Mouse (Mus musculus): ENCODE measurements around the gene Efhc1. TPM values are rescaled to one million over a fixed set of nuclear protein-coding genes. Genes with fewer than 3 reads are reported as not detected.

The Efhc1 gene
- polyA plus RNA-seq, 1 experiment from 2014 or later: 1.9 TPM

- WGBS: 73% methylated on average over 9 of the region's 9 CpGs
- Histone ChIP-seq H3K4me2 (ENCODE audit: low read depth, low read length) (no peak overlapping the region), H3K4me3 (ENCODE audit: low read depth, low read length) (no peak overlapping the region), H3K36me3 (ENCODE audit: control insufficient read depth, insufficient read depth, low read length) (no peaks in the 10 kb centered on the region), H3K4me1 (ENCODE audit: control insufficient read depth, insufficient read depth, low read length) (no peaks in the 10 kb centered on the region), H3K27ac (ENCODE audit: low read depth, low read length) (no peak overlapping the region), H3K9ac (replicated peaks; ENCODE audit: low read depth, low read length) (no peak overlapping the region), H3K9me3 (ENCODE audit: control insufficient read depth, low read length) (no peaks in the 10 kb centered on the region), H3K27me3 (ENCODE audit: control insufficient read depth, insufficient read depth, low read length) (no peaks in the 10 kb centered on the region)
- no peak for ATAC-seq (ENCODE audit: low read depth)
Observed at GRCm38 (mm10) chr1:20974341-20975135, 23.1 kb downstream of the Efhc1 start.

- WGBS: 58% methylated on average over 1 of the region's 1 CpGs
- Histone ChIP-seq H3K27me3 (ENCODE audit: control insufficient read depth, insufficient read depth, low read length) (no peaks in the 10 kb centered on the region), H3K9me3 (ENCODE audit: control insufficient read depth, low read length) (no peaks in the 10 kb centered on the region), H3K9ac (replicated peaks; ENCODE audit: low read depth, low read length) (no peak overlapping the region), H3K4me2 (ENCODE audit: low read depth, low read length) (no peak overlapping the region), H3K4me3 (ENCODE audit: low read depth, low read length) (no peak overlapping the region), H3K36me3 (ENCODE audit: control insufficient read depth, insufficient read depth, low read length) (no peaks in the 10 kb centered on the region), H3K4me1 (ENCODE audit: control insufficient read depth, insufficient read depth, low read length) (no peaks in the 10 kb centered on the region), H3K27ac (ENCODE audit: low read depth, low read length) (no peak overlapping the region)
- no peak for ATAC-seq (ENCODE audit: low read depth)
Observed at GRCm38 (mm10) chr1:20980553-20980952, 29.1 kb downstream of the Efhc1 start.

- no peak for ATAC-seq (ENCODE audit: low read depth)
Observed at GRCm38 (mm10) chr1:20981764-20982163, 30.3 kb downstream of the Efhc1 start.

GRCm38 (mm10) chr1:20984103-20984502 lies 32.7 kb downstream of the Efhc1 start:
- Histone ChIP-seq H3K4me1 (ENCODE audit: control insufficient read depth, insufficient read depth, low read length) (no peaks in the 10 kb centered on the region), H3K4me2 (ENCODE audit: low read depth, low read length) (no peak overlapping the region), H3K9me3 (ENCODE audit: control insufficient read depth, low read length) (no peaks in the 10 kb centered on the region), H3K36me3 (ENCODE audit: control insufficient read depth, insufficient read depth, low read length) (no peaks in the 10 kb centered on the region), H3K4me3 (ENCODE audit: low read depth, low read length) (no peak overlapping the region), H3K27ac (ENCODE audit: low read depth, low read length) (no peak overlapping the region), H3K27me3 (ENCODE audit: control insufficient read depth, insufficient read depth, low read length) (no peaks in the 10 kb centered on the region), H3K9ac (replicated peaks; ENCODE audit: low read depth, low read length) (no peak overlapping the region)
- no peak for ATAC-seq (ENCODE audit: low read depth)
- 76% methylated on average over 2 of the region's 2 CpGs for WGBS

More at GRCm38 (mm10) chr1:20981764-20982163, 30.3 kb downstream of the Efhc1 start:
- H3K4me1 ChIP-seq (ENCODE audit: control insufficient read depth, insufficient read depth, low read length): no peaks in the 10 kb centered on the region
- H3K9ac ChIP-seq (replicated peaks; ENCODE audit: low read depth, low read length): no peak overlapping the region
- no peaks in the 10 kb centered on the region for H3K27me3 ChIP-seq (ENCODE audit: control insufficient read depth, insufficient read depth, low read length)
- WGBS: 91% methylated on average over 6 of the region's 6 CpGs
- H3K9me3 ChIP-seq (ENCODE audit: control insufficient read depth, low read length): no peaks in the 10 kb centered on the region
- no peak overlapping the region for H3K27ac ChIP-seq (ENCODE audit: low read depth, low read length)
- H3K36me3 ChIP-seq (ENCODE audit: control insufficient read depth, insufficient read depth, low read length): no peaks in the 10 kb centered on the region
- H3K4me3 ChIP-seq (ENCODE audit: low read depth, low read length): no peak overlapping the region
- no peak overlapping the region for H3K4me2 ChIP-seq (ENCODE audit: low read depth, low read length)

GRCm38 (mm10) chr1:20984582-20984981 lies 33.2 kb downstream of the Efhc1 start:
- H3K9me3 ChIP-seq (ENCODE audit: control insufficient read depth, low read length): no peaks in the 10 kb centered on the region
- H3K4me1 ChIP-seq (ENCODE audit: control insufficient read depth, insufficient read depth, low read length): no peaks in the 10 kb centered on the region
- H3K4me2 ChIP-seq (ENCODE audit: low read depth, low read length): no peak overlapping the region
- H3K27me3 ChIP-seq (ENCODE audit: control insufficient read depth, insufficient read depth, low read length): no peaks in the 10 kb centered on the region
- H3K27ac ChIP-seq (ENCODE audit: low read depth, low read length): no peak overlapping the region
- no peak overlapping the region for H3K4me3 ChIP-seq (ENCODE audit: low read depth, low read length)
- H3K9ac ChIP-seq (replicated peaks; ENCODE audit: low read depth, low read length): no peak overlapping the region
- no peaks in the 10 kb centered on the region for H3K36me3 ChIP-seq (ENCODE audit: control insufficient read depth, insufficient read depth, low read length)
- 30% methylated on average over 4 of the region's 4 CpGs for WGBS
- peak; percentile 62; the same call in 1 of the 2 replicates for ATAC-seq (ENCODE audit: low read depth)

GRCm38 (mm10) chr1:20986378-20987056 lies 35.1 kb downstream of the Efhc1 start:
- 52% methylated on average over 10 of the region's 10 CpGs for WGBS
- no peaks in the 10 kb centered on the region for H3K27me3 ChIP-seq (ENCODE audit: control insufficient read depth, insufficient read depth, low read length)
- no peaks in the 10 kb centered on the region for H3K4me1 ChIP-seq (ENCODE audit: control insufficient read depth, insufficient read depth, low read length)
- ATAC-seq (ENCODE audit: low read depth): no peak
- H3K9me3 ChIP-seq (ENCODE audit: control insufficient read depth, low read length): no peaks in the 10 kb centered on the region
- H3K4me3 ChIP-seq (ENCODE audit: low read depth, low read length): no peak overlapping the region
- H3K4me2 ChIP-seq (ENCODE audit: low read depth, low read length): no peak overlapping the region
- no peaks in the 10 kb centered on the region for H3K36me3 ChIP-seq (ENCODE audit: control insufficient read depth, insufficient read depth, low read length)
- no peak overlapping the region for H3K27ac ChIP-seq (ENCODE audit: low read depth, low read length)
- H3K9ac ChIP-seq (replicated peaks; ENCODE audit: low read depth, low read length): no peak overlapping the region

GRCm38 (mm10) chr1:20989461-20990083 lies 38.1 kb downstream of the Efhc1 start:
- WGBS: 92% methylated on average over 11 of the region's 11 CpGs
- Histone ChIP-seq H3K9me3 (ENCODE audit: control insufficient read depth, low read length) (no peaks in the 10 kb centered on the region), H3K4me1 (ENCODE audit: control insufficient read depth, insufficient read depth, low read length) (no peaks in the 10 kb centered on the region), H3K36me3 (ENCODE audit: control insufficient read depth, insufficient read depth, low read length) (no peaks in the 10 kb centered on the region), H3K4me2 (ENCODE audit: low read depth, low read length) (no peak overlapping the region), H3K27me3 (ENCODE audit: control insufficient read depth, insufficient read depth, low read length) (no peaks in the 10 kb centered on the region), H3K9ac (replicated peaks; ENCODE audit: low read depth, low read length) (no peak overlapping the region), H3K4me3 (ENCODE audit: low read depth, low read length) (no peak overlapping the region), H3K27ac (ENCODE audit: low read depth, low read length) (no peak overlapping the region)
- ATAC-seq (ENCODE audit: low read depth): no peak

- ATAC-seq (ENCODE audit: low read depth): no peak
- no peak overlapping the region for H3K4me3 ChIP-seq (ENCODE audit: low read depth, low read length)
- H3K9me3 ChIP-seq (ENCODE audit: control insufficient read depth, low read length): no peaks in the 10 kb centered on the region
- no peak overlapping the region for H3K4me2 ChIP-seq (ENCODE audit: low read depth, low read length)
- H3K36me3 ChIP-seq (ENCODE audit: control insufficient read depth, insufficient read depth, low read length): no peaks in the 10 kb centered on the region
- WGBS: 87% methylated on average over 3 of the region's 3 CpGs
- H3K4me1 ChIP-seq (ENCODE audit: control insufficient read depth, insufficient read depth, low read length): 0 out of 2 replicates have a peak, but pooled peaks cover 2% of the 10 kb centered on the region
- H3K27me3 ChIP-seq (ENCODE audit: control insufficient read depth, insufficient read depth, low read length): no peaks in the 10 kb centered on the region
- no peak overlapping the region for H3K9ac ChIP-seq (replicated peaks; ENCODE audit: low read depth, low read length)
- H3K27ac ChIP-seq (ENCODE audit: low read depth, low read length): no peak overlapping the region
Observed at GRCm38 (mm10) chr1:20993690-20994089, 42.3 kb downstream of the Efhc1 start.

- no peak for ATAC-seq (ENCODE audit: low read depth)
- H3K4me3 ChIP-seq (ENCODE audit: low read depth, low read length): no peak overlapping the region
- no peaks in the 10 kb centered on the region for H3K36me3 ChIP-seq (ENCODE audit: control insufficient read depth, insufficient read depth, low read length)
- H3K9ac ChIP-seq (replicated peaks; ENCODE audit: low read depth, low read length): no peak overlapping the region
- H3K9me3 ChIP-seq (ENCODE audit: control insufficient read depth, low read length): no peaks in the 10 kb centered on the region
- no peak overlapping the region for H3K4me2 ChIP-seq (ENCODE audit: low read depth, low read length)
- no peaks in the 10 kb centered on the region for H3K27me3 ChIP-seq (ENCODE audit: control insufficient read depth, insufficient read depth, low read length)
- WGBS: 90% methylated on average over 5 of the region's 5 CpGs
- no peak overlapping the region for H3K27ac ChIP-seq (ENCODE audit: low read depth, low read length)
- H3K4me1 ChIP-seq (ENCODE audit: control insufficient read depth, insufficient read depth, low read length): 0 out of 2 replicates have a peak, but pooled peaks cover 2% of the 10 kb centered on the region
Observed at GRCm38 (mm10) chr1:20994338-20994737, 42.9 kb downstream of the Efhc1 start.

Data from neural tube, embryonic 14.5 days (tissue).